Mouse (Mus musculus): ENCODE measurements around the gene M1ap.

DNA sequence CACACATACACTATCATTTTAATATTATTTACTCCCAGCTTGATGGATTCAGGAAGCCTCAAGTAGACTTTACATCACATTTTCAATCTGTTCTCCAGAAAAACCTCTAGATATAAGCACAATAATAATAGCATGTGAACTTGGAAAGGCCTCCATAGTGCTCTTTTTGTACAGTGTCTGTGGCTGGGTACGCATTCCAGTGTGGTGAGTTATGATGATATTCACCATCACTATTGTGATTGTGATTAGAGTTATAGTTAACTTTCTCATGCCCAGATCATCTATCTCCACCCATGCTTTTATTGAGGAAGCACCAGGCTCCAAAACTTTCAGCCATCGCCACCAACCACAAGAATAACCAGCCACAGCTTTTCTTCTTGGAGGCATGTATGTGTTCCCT, 77.1 kb downstream of the M1ap start:
- TF ChIP-seq POLR2A (IDR thresholded peaks at IDR 0.05; ENCODE audit: low read depth, low read length) (no peak), CTCF (IDR thresholded peaks at IDR 0.05; ENCODE audit: borderline replicate concordance, insufficient read depth, low read length) (no peak)

Measured in embryonic fibroblast, embryonic 13.5 days (primary cell).